9 mouse cellular contexts compared by ENCODE assay signal in the genomic region with DNA sequence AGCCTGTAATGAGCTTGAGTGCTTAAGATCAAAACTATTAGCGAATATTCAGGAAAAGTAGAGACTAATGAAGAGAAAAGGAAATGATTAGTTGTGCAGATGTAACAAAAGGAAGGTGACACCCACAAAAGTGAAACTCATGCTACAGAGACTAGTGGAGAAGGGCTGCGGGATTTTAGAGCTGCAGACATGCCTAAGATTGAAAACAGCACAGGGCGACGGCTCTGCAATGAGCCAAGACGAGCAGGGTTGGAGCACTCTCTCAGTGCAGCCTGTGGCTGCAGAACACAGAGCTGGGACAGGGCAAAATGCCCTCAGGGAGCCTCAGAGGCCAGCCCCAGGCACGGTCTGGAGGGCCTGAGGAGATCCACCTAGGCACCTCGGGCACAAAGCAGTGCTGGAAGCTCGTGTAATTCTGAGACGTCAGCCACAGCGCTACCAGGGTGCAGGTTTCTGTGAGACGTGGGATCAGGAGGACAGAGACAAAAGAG. TPM values are rescaled to one million over a fixed set of nuclear protein-coding genes. Genes with fewer than 3 reads are reported as not detected.
DNase-seq lines count a peak whose midpoint lies in the region; ATAC-seq and TF ChIP-seq lines count a peak whose summit lies in the region.
"Had no signal": no experiment of that assay in that cellular context is flagged by ENCODE, and none has a peak within 500 bp of the region (broad histone marks: within the 10 kb centered on the region; RNA-seq: fewer than 3 reads in every experiment).

No protein-coding gene starts in this region.

- H3K4me1 ChIP-seq in kidney, embryonic 16.5 days (ENCODE audit: insufficient read depth, low read length), result peaks cover 52% of the 10 kb centered on the region
- H3K4me1 ChIP-seq in hindbrain, postnatal 0 days (ENCODE audit: insufficient read depth, low read length), result peaks cover 28% of the 10 kb centered on the region
- peaks cover 57% of the 10 kb centered on the region for H3K4me1 ChIP-seq in midbrain, embryonic 15.5 days

- intact Hi-C loops in gastrocnemius, adult 2 months (cut with DNase I), result no loop called here

- H3K9ac ChIP-seq in kidney, embryonic 16.5 days (replicated peaks; ENCODE audit: low read length), result peak overlapping the region; percentile 65
- peak overlapping the region; percentile 50 for H3K9ac ChIP-seq in hindbrain, postnatal 0 days (replicated peaks; ENCODE audit: low read length)
- peak overlapping the region; percentile 37 for H3K9ac ChIP-seq in midbrain, embryonic 15.5 days

- H3K4me2 ChIP-seq in kidney, embryonic 16.5 days (replicated peaks; ENCODE audit: low read depth, low read length), result peak overlapping the region; percentile 31
- H3K4me2 ChIP-seq in hindbrain, postnatal 0 days (ENCODE audit: low read depth, low read length), result peak overlapping the region; percentile 46
- H3K4me2 ChIP-seq in midbrain, embryonic 15.5 days, result peak overlapping the region; percentile 35

- WGBS in kidney, embryonic 16.5 days, result 18% methylated on average over 11 of the region's 11 CpGs
- WGBS in hindbrain, postnatal 0 days, result 7% methylated on average over 11 of the region's 11 CpGs
- WGBS in midbrain, embryonic 15.5 days, result 7% methylated on average over 11 of the region's 11 CpGs

- peak overlapping the region; percentile 97 for H3K27ac ChIP-seq in kidney, embryonic 16.5 days (ENCODE audit: low read length)
- peak overlapping the region; percentile 73 for H3K27ac ChIP-seq in gastrocnemius, adult 2 months
- H3K27ac ChIP-seq in hindbrain, postnatal 0 days, result peak overlapping the region; percentile 86
- peak overlapping the region; percentile 88 for H3K27ac ChIP-seq in midbrain, embryonic 15.5 days

- TF ChIP-seq POLR2A in brain, embryonic 14.5 days (IDR thresholded peaks at IDR 0.05; ENCODE audit: borderline replicate concordance, extremely low read depth, insufficient read depth, insufficient read length, poor library complexity, severe bottlenecking), result no peak

- no peaks in the 10 kb centered on the region for H3K9me3 ChIP-seq in kidney, embryonic 16.5 days (ENCODE audit: low read length)
- no peaks in the 10 kb centered on the region for H3K9me3 ChIP-seq in hindbrain, postnatal 0 days (ENCODE audit: low read length)
- no peaks in the 10 kb centered on the region for H3K9me3 ChIP-seq in midbrain, embryonic 15.5 days

- no peak for DNase-seq in kidney, adult 11 months
- DNase-seq in brain, embryonic 14.5 days (ENCODE audit: low read depth), result peak; percentile 75
- DNase-seq in gastrocnemius, adult 2 months, result peak; percentile 60
- DNase-seq in hindbrain, postnatal 0 days (ENCODE audit: low spot score), result peak; percentile 49
- DNase-seq in frontal cortex, postnatal 14 days (ENCODE audit: low spot score in 2 of 2), result no peak
- DNase-seq in Muller cell, postnatal 12 days (ENCODE audit: inconsistent ontology term), result no peak

- 0 out of 2 replicates have a peak, but pooled peaks cover 2% of the 10 kb centered on the region for H3K36me3 ChIP-seq in kidney, embryonic 16.5 days (ENCODE audit: insufficient read depth, low read length)
- no peaks in the 10 kb centered on the region for H3K36me3 ChIP-seq in hindbrain, postnatal 0 days (ENCODE audit: insufficient read depth, low read length)
- no peaks in the 10 kb centered on the region for H3K36me3 ChIP-seq in midbrain, embryonic 15.5 days (replicated peaks)

- H3K4me3 ChIP-seq in kidney, embryonic 16.5 days (ENCODE audit: low read length), result no peak overlapping the region
- H3K4me3 ChIP-seq in gastrocnemius, adult 2 months, result peak overlapping the region; percentile 70
- no peak overlapping the region for H3K4me3 ChIP-seq in hindbrain, postnatal 0 days (ENCODE audit: low read length)
- no peak overlapping the region for H3K4me3 ChIP-seq in midbrain, embryonic 15.5 days

- ATAC-seq in kidney, embryonic 16.5 days (ENCODE audit: low FRiP score, low TSS enrichment), result peak; percentile 61; the same call in 1 of the 2 replicates
- peak; percentile 55 for ATAC-seq in hindbrain, postnatal 0 days
- peak; percentile 67 for ATAC-seq in midbrain, embryonic 15.5 days (replicated peaks)

- no peaks in the 10 kb centered on the region for H3K27me3 ChIP-seq in kidney, embryonic 16.5 days (ENCODE audit: insufficient read depth, low read length)
- no peaks in the 10 kb centered on the region for H3K27me3 ChIP-seq in hindbrain, postnatal 0 days (ENCODE audit: insufficient read depth, low read length)
- H3K27me3 ChIP-seq in midbrain, embryonic 15.5 days (replicated peaks), result no peaks in the 10 kb centered on the region

- TF ChIP-seq CTCF in brain, embryonic 14.5 days (IDR thresholded peaks at IDR 0.05; ENCODE audit: borderline replicate concordance, extremely low read depth, insufficient read depth, insufficient read length), result no peak
- TF ChIP-seq CTCF in gastrocnemius, adult 2 months (IDR thresholded peaks at IDR 0.05), result no peak
- no peak for TF ChIP-seq CTCF in hindbrain, postnatal 0 days (IDR thresholded peaks at IDR 0.05; ENCODE audit: low read depth)

RNA-seq across cellular contexts. Expression of gene Cep41, which starts 18.2 kb away (rescaled TPM):
- polyA plus RNA-seq in kidney, embryonic 16.5 days (2015; fragmentation: Nextera tagmentation; extraction: Ambion mirVana), result 20.6 and 21.6 TPM in 2 replicates
- 16.1 and 19.5 TPM in 2 replicates for polyA plus RNA-seq in brain, embryonic 14.5 days (2012; rRNA removed)
- total RNA-seq in gastrocnemius, adult 2 months (2021), result 1 to 10 TPM in 1 of 2 experiments, under 1 TPM in 1; 0.20 to 1.6 TPM
- total RNA-seq in hindbrain, postnatal 0 days (2014; rRNA removed), result 6.1 and 9.8 TPM in 2 replicates
- 8.2 TPM in 2 replicates for polyA plus RNA-seq in hindbrain, postnatal 0 days (2015; fragmentation: Nextera tagmentation; extraction: Ambion mirVana)
- 13.6 and 14.0 TPM in 2 replicates for polyA plus RNA-seq in midbrain, embryonic 15.5 days (2015; fragmentation: Nextera tagmentation; extraction: Ambion mirVana)

RNA-seq across cellular contexts. Expression of gene Cpa1, which starts 36.3 kb away (rescaled TPM):
- 1.8 and 2.4 TPM in 2 replicates for polyA plus RNA-seq in kidney, embryonic 16.5 days (2015; fragmentation: Nextera tagmentation; extraction: Ambion mirVana)
- 0.68 and 1.0 TPM in 2 replicates for polyA plus RNA-seq in brain, embryonic 14.5 days (2012; rRNA removed)
- not detected for total RNA-seq in gastrocnemius, adult 2 months (2021)
- total RNA-seq in hindbrain, postnatal 0 days (2014; rRNA removed), result 0.68 and 0.84 TPM in 2 replicates
- polyA plus RNA-seq in hindbrain, postnatal 0 days (2015; fragmentation: Nextera tagmentation; extraction: Ambion mirVana), result 0.40 and 0.68 TPM in 2 replicates
- polyA plus RNA-seq in midbrain, embryonic 15.5 days (2015; fragmentation: Nextera tagmentation; extraction: Ambion mirVana), result 0.63 and 0.89 TPM in 2 replicates
- total RNA-seq: neutrophil, adult 5-6 weeks had no signal

RNA-seq across cellular contexts. Expression of gene Mest, which starts 48.0 kb away (rescaled TPM):
- polyA plus RNA-seq in kidney, embryonic 16.5 days (2015; fragmentation: Nextera tagmentation; extraction: Ambion mirVana), result 2,098 and 2,228 TPM in 2 replicates
- polyA plus RNA-seq in brain, embryonic 14.5 days (2012; rRNA removed), result 533 and 604 TPM in 2 replicates
- 1 to 10 TPM; 1.6 to 2.4 TPM for total RNA-seq in gastrocnemius, adult 2 months (2021)
- 237 and 326 TPM in 2 replicates for total RNA-seq in hindbrain, postnatal 0 days (2014; rRNA removed)
- polyA plus RNA-seq in hindbrain, postnatal 0 days (2015; fragmentation: Nextera tagmentation; extraction: Ambion mirVana), result 152 and 154 TPM in 2 replicates
- polyA plus RNA-seq in midbrain, embryonic 15.5 days (2015; fragmentation: Nextera tagmentation; extraction: Ambion mirVana), result 344 and 374 TPM in 2 replicates

Comparison
In these comparisons a context has a peak if more than half of its experiments do, and no peak if none do; other contexts are left out.
1. DNase-seq: peak in brain, embryonic 14.5 days (single experiment), gastrocnemius, adult 2 months (single experiment) and hindbrain, postnatal 0 days (single experiment); none in kidney, adult 11 months (single experiment), frontal cortex, postnatal 14 days (0 of 2) and Muller cell, postnatal 12 days (single experiment).
2. Peak in every context shown above with its lines, with median percentiles within 50 percentile points of each other: ATAC-seq, H3K27ac ChIP-seq, H3K4me2 ChIP-seq and H3K9ac ChIP-seq.